Mouse (Mus musculus): ENCODE measurements around the gene Eif4a1.

- TF ChIP-seq CTCF (IDR thresholded peaks at IDR 0.05; ENCODE audit: low read depth) (no peak), EP300 (optimal IDR thresholded peaks at IDR 0.05) (no peak)
Observed at GRCm38 (mm10) chr11:69712954-69713672, 40.9 kb upstream of the Eif4a1 start.

All from stomach, postnatal 0 days (tissue).